Mouse (Mus musculus) retina, postnatal 7 days (tissue): ENCODE measurements around the gene Ankdd1a.

Experiments
- DNase-seq: peaks from one replicate; pipeline ENCODE4 v3.0.0-alpha.2; 2012; ENCODE audit warnings: low read depth, low spot score

The Ankdd1a gene

GRCm38 (mm10) chr9:65545635-65546412 lies 25.8 kb upstream of the Ankdd1a start:
- DNase-seq = no peak

- no peak for DNase-seq
Observed at GRCm38 (mm10) chr9:65542111-65542524, 22.1 kb upstream of the Ankdd1a start.

GRCm38 (mm10) chr9:65541126-65542068 lies 21.4 kb upstream of the Ankdd1a start:
- no peak for DNase-seq

- DNase-seq = no peak
Observed at GRCm38 (mm10) chr9:65539697-65540096, 19.7 kb upstream of the Ankdd1a start.

GRCm38 (mm10) chr9:65537901-65538630 lies 18.1 kb upstream of the Ankdd1a start:
- DNase-seq = no peak

GRCm38 (mm10) chr9:65536491-65536890 lies 16.5 kb upstream of the Ankdd1a start:
- no peak for DNase-seq

GRCm38 (mm10) chr9:65535789-65536469 lies 15.9 kb upstream of the Ankdd1a start:
- no peak for DNase-seq

- no peak for DNase-seq
Observed at GRCm38 (mm10) chr9:65535191-65535722, 15.3 kb upstream of the Ankdd1a start.

- DNase-seq = no peak
Observed at GRCm38 (mm10) chr9:65534111-65534510, 14.1 kb upstream of the Ankdd1a start.

GRCm38 (mm10) chr9:65532986-65533385 lies 13.0 kb upstream of the Ankdd1a start:
- no peak for DNase-seq

GRCm38 (mm10) chr9:65531283-65531682 lies 11.3 kb upstream of the Ankdd1a start:
- DNase-seq = no peak

GRCm38 (mm10) chr9:65529659-65530058 lies 9.7 kb upstream of the Ankdd1a start:
- DNase-seq = no peak

GRCm38 (mm10) chr9:65528417-65529038 lies 8.5 kb upstream of the Ankdd1a start:
- no peak for DNase-seq

GRCm38 (mm10) chr9:65525445-65526195 lies 5.6 kb upstream of the Ankdd1a start:
- no peak for DNase-seq

- DNase-seq = peak; percentile 69
Observed at GRCm38 (mm10) chr9:65523611-65524364, 3.8 kb upstream of the Ankdd1a start.

GRCm38 (mm10) chr9:65520505-65520876 lies 498 bp upstream of the Ankdd1a start:
- DNase-seq = no peak

- DNase-seq = no peak
Observed at GRCm38 (mm10) chr9:65514851-65515261, 5.1 kb downstream of the Ankdd1a start.

GRCm38 (mm10) chr9:65514431-65514830 lies 5.6 kb downstream of the Ankdd1a start:
- DNase-seq = no peak

- DNase-seq = no peak
Observed at GRCm38 (mm10) chr9:65512520-65512919, 7.5 kb downstream of the Ankdd1a start.
